Mouse (Mus musculus) hindbrain, embryonic 11.5 days (tissue): ENCODE measurements around the gene Gm21992. TPM values are rescaled to one million over a fixed set of nuclear protein-coding genes. Genes with fewer than 3 reads are reported as not detected.
"Not testable (repeated sequence)": the region's sequence is repeated elsewhere in the genome, so short reads cannot be mapped to it uniquely, and the experiment has no call there.

Source experiments
- ATAC-seq: fragments of 200-750 bp; cut with Nextera tagmentation; 2 replicates; pipeline ENCODE4 v1.8.0; 2017; ENCODE audit warnings: mild to moderate bottlenecking, moderate TSS enrichment, moderate library complexity; ENCODE audit not compliant: low FRiP score
- DNase-seq: peaks from one replicate; pipeline ENCODE4 v3.0.0-alpha.2; 2015; ENCODE audit warnings: low spot score
- H3K27ac ChIP-seq: fragments of 300-500 bp; sonication (generic); 2 replicates; pipeline ENCODE4 v1.5.1; 2014; ENCODE audit warnings: mild to moderate bottlenecking, low read depth, low read length
- H3K27me3 ChIP-seq: fragments of 300-500 bp; sonication (generic); 2 replicates; pipeline ENCODE4 v1.6.1; 2014; ENCODE audit warnings: mild to moderate bottlenecking, low read length, moderate library complexity, mixed read lengths; ENCODE audit not compliant: control insufficient read depth, insufficient read depth
- H3K36me3 ChIP-seq: fragments of 300-500 bp; sonication (generic); 2 replicates; pipeline ENCODE4 v1.6.1; 2014; ENCODE audit warnings: mild to moderate bottlenecking, low read length, moderate library complexity, mixed read lengths; ENCODE audit not compliant: control insufficient read depth, insufficient read depth
- H3K4me1 ChIP-seq: fragments of 300-500 bp; sonication (generic); replicated peaks from 2 replicates; pipeline ENCODE4 v1.6.1; 2014; ENCODE audit warnings: low read length, mixed read lengths; ENCODE audit not compliant: control insufficient read depth, insufficient read depth
- H3K4me2 ChIP-seq: fragments of 300-500 bp; sonication (generic); replicated peaks from 2 replicates; pipeline ENCODE4 v1.6.1; 2014; ENCODE audit warnings: mild to moderate bottlenecking, low read depth, low read length
- H3K4me3 ChIP-seq: fragments of 300-500 bp; sonication (generic); 2 replicates; pipeline ENCODE4 v1.5.1; 2014; ENCODE audit warnings: low read depth, low read length
- H3K9ac ChIP-seq: fragments of 300-500 bp; sonication (generic); 2 replicates; pipeline ENCODE4 v1.6.1; 2014; ENCODE audit warnings: low read depth, low read length
- H3K9me3 ChIP-seq: fragments of 300-500 bp; sonication (generic); 2 replicates; pipeline ENCODE4 v1.6.1; 2016; ENCODE audit warnings: low read length; ENCODE audit not compliant: control insufficient read depth
- WGBS: fragments of 180-500 bp; shearing (Covaris S2); extraction: QIAGEN DNeasy Blood & Tissue Kit; methylation state at CpG from one replicate; pipeline ENCODE4 v1.1.7; 2014; 5-methylcytosine and 5-hydroxymethylcytosine counted together
- polyA plus RNA-seq: library from polyadenylated mRNA; unstranded; fragments of >200 nt; fragmentation: Nextera tagmentation; extraction: Ambion mirVana; gene quantifications from 2 replicates; pipeline ENCODE4 v1.2.1, GENCODE M21; 2014

Gene Gm21992
- polyA plus RNA-seq, 1 experiment from 2014 or later = 37.1 TPM

- DNase-seq = no peak
- 59% methylated on average over 16 of the region's 16 CpGs for WGBS
- Histone ChIP-seq H3K27ac (no peak overlapping the region), H3K36me3 (no peaks in the 10 kb centered on the region), H3K4me1 (no peaks in the 10 kb centered on the region), H3K27me3 (no peaks in the 10 kb centered on the region), H3K4me3 (no peak overlapping the region), H3K4me2 (no peak overlapping the region), H3K9ac (no peak overlapping the region), H3K9me3 (no peaks in the 10 kb centered on the region)
- ATAC-seq = no peak
Measured at GRCm38 (mm10) chr19:4828444-4829114, 17.2 kb upstream of the Gm21992 start.

- Histone ChIP-seq H3K4me1 (no peaks in the 10 kb centered on the region), H3K4me2 (no peak overlapping the region), H3K4me3 (no peak overlapping the region), H3K27ac (no peak overlapping the region), H3K36me3 (no peaks in the 10 kb centered on the region), H3K27me3 (no peaks in the 10 kb centered on the region), H3K9me3 (no peaks in the 10 kb centered on the region), H3K9ac (no peak overlapping the region)
- no peak for DNase-seq
- no peak for ATAC-seq
- WGBS = 86% methylated on average over 5 of the region's 5 CpGs
Measured at GRCm38 (mm10) chr19:4820678-4821303, 9.4 kb upstream of the Gm21992 start.

- H3K27ac ChIP-seq = no peak overlapping the region
- H3K4me1 ChIP-seq = no peaks in the 10 kb centered on the region
- no peak overlapping the region for H3K9ac ChIP-seq
- DNase-seq (no peak), ATAC-seq (no peak)
- H3K4me2 ChIP-seq = no peak overlapping the region
- H3K4me3 ChIP-seq = no peak overlapping the region
- H3K9me3 ChIP-seq = no peaks in the 10 kb centered on the region
- no peaks in the 10 kb centered on the region for H3K27me3 ChIP-seq
- H3K36me3 ChIP-seq = no peaks in the 10 kb centered on the region
- 55% methylated on average over 1 of the region's 1 CpGs for WGBS
Measured at GRCm38 (mm10) chr19:4817182-4817835, 5.9 kb upstream of the Gm21992 start.

- 80% methylated on average over 6 of the region's 6 CpGs for WGBS
- peak; percentile 44 for DNase-seq
- ATAC-seq = no peak
Measured at GRCm38 (mm10) chr19:4813015-4813414, 1.6 kb upstream of the Gm21992 start.

GRCm38 (mm10) chr19:4812334-4812949, 1.0 kb upstream of the Gm21992 start:
- not testable (repeated sequence) for ATAC-seq

More at GRCm38 (mm10) chr19:4813015-4813414, 1.6 kb upstream of the Gm21992 start:
- H3K36me3 ChIP-seq = no peaks in the 10 kb centered on the region
- H3K4me3 ChIP-seq = no peak overlapping the region
- H3K27me3 ChIP-seq = no peaks in the 10 kb centered on the region
- no peak overlapping the region for H3K4me2 ChIP-seq
- H3K4me1 ChIP-seq = no peaks in the 10 kb centered on the region
- H3K27ac ChIP-seq = no peak overlapping the region
- H3K9ac ChIP-seq = no peak overlapping the region
- no peaks in the 10 kb centered on the region for H3K9me3 ChIP-seq

DNA sequence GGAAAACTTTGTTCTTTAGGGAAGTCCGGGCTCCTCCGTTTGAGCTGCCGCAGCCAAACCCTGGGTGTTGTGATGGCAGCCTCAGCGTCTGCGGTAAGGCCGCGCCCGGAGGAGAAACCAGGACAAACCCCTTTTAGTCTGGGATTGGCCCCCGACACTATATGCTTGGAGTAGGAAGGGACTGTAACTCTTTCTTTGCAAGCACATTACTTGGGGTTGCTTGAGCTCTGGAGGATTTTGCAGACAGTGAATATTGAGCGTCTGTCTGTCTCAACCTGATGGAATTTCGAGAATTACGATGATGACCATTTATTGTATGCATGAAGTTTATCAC, 464 bp upstream of the Gm21992 start:
- ATAC-seq = peak; percentile 47

More at GRCm38 (mm10) chr19:4812334-4812949, 1.0 kb upstream of the Gm21992 start:
- not testable (repeated sequence) for H3K4me1 ChIP-seq, H3K27ac ChIP-seq, H3K36me3 ChIP-seq, H3K9me3 ChIP-seq, DNase-seq, H3K27me3 ChIP-seq
- Histone ChIP-seq H3K9ac (peak overlapping the region; percentile 61; the same call in 1 of the 2 replicates), H3K4me3 (peak overlapping the region; percentile 86), H3K4me2 (peak overlapping the region; percentile 19)
- 79% methylated on average over 8 of the region's 8 CpGs for WGBS

GRCm38 (mm10) chr19:4810746-4811062, 708 bp downstream of the Gm21992 start:
- under 1% methylated on average over 17 of the region's 17 CpGs for WGBS
- peak overlapping the region; percentile 86; the same call in 1 of the 2 replicates for H3K27ac ChIP-seq

More for the DNA sequence above, 464 bp upstream of the Gm21992 start:
- DNase-seq = no peak
- H3K4me3 ChIP-seq = peak overlapping the region; percentile 86
- H3K36me3 ChIP-seq = no peaks in the 10 kb centered on the region
- peak overlapping the region; percentile 61 for H3K9ac ChIP-seq
- peak overlapping the region; percentile 19 for H3K4me2 ChIP-seq
- H3K27ac ChIP-seq = peak overlapping the region; percentile 63
- H3K9me3 ChIP-seq = no peaks in the 10 kb centered on the region
- no peaks in the 10 kb centered on the region for H3K4me1 ChIP-seq
- H3K27me3 ChIP-seq = no peaks in the 10 kb centered on the region
- 5% methylated on average over 12 of the region's 12 CpGs for WGBS

DNA sequence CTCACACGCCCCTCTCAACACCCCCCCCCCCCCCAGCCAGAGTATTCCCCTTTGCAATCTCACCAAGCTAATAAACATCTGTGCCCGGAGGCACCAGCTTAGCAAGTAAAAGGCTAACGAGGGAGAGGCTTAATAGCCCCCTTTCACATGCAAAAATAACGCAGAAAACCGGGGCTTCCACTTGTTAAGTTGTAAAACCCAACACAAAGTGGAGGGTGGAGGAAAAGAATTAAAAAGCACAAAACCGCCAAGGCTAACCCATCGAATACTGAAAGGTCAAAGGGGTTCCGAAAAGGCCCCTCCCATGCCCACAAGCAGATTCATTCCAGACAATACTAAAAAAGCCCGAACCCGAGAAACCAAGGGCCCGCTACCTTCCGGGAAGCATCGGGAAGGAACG, 1.1 kb downstream of the Gm21992 start:
- H3K27ac ChIP-seq = peak overlapping the region; percentile 86; the same call in 1 of the 2 replicates
- WGBS = 0% methylated on average over 14 of the region's 14 CpGs
- peak overlapping the region; percentile 72 for H3K9ac ChIP-seq
- H3K27me3 ChIP-seq = no peaks in the 10 kb centered on the region
- peak overlapping the region; percentile 86 for H3K4me3 ChIP-seq
- H3K9me3 ChIP-seq = no peaks in the 10 kb centered on the region
- no peaks in the 10 kb centered on the region for H3K4me1 ChIP-seq
- DNase-seq (no peak), ATAC-seq (no peak)
- H3K36me3 ChIP-seq = no peaks in the 10 kb centered on the region
- peak overlapping the region; percentile 85 for H3K4me2 ChIP-seq

More at GRCm38 (mm10) chr19:4810746-4811062, 708 bp downstream of the Gm21992 start:
- ATAC-seq (no peak), DNase-seq (no peak)
- H3K27me3 ChIP-seq = no peaks in the 10 kb centered on the region
- H3K4me1 ChIP-seq = no peaks in the 10 kb centered on the region
- H3K9ac ChIP-seq = peak overlapping the region; percentile 72
- no peaks in the 10 kb centered on the region for H3K36me3 ChIP-seq
- H3K4me3 ChIP-seq = peak overlapping the region; percentile 86
- peak overlapping the region; percentile 85 for H3K4me2 ChIP-seq
- H3K9me3 ChIP-seq = no peaks in the 10 kb centered on the region
